Mouse (Mus musculus) layer of hippocampus, adult 9-10 months (tissue): ENCODE data around the gene Gm26602.
"Not testable (repeated sequence)": the region's sequence is repeated elsewhere in the genome, so short reads cannot be mapped to it uniquely, and the experiment has no call there.

Experiments used
- DNase-seq: peaks from one replicate; pipeline ENCODE4 v3.0.0; 2022; ENCODE audit warnings: low spot score

Gm26602 gene

DNA sequence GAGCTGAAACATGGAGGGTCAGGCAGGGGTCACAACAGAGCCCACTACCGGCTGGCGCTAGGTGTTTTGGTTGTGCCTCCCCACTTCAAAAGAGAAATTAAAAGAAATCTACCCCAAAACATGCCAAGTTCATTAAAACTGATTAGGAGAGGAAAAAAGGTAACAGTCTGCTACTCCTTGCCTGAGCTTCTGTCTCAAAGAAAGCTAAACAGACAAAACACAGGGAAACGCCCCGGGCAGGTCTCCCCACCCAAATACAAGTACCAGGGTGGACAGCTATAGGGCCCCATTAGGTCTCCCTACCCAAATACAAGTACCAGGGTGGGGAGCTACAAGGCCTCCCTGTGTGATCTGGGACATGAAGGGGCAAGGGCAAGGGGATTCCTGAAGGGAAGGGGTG lies at the start of gene Gm26602:
Gm26602 (plus strand) TSS at position 301 of the 400 bp plus-strand sequence.
- DNase-seq = no peak

DNA sequence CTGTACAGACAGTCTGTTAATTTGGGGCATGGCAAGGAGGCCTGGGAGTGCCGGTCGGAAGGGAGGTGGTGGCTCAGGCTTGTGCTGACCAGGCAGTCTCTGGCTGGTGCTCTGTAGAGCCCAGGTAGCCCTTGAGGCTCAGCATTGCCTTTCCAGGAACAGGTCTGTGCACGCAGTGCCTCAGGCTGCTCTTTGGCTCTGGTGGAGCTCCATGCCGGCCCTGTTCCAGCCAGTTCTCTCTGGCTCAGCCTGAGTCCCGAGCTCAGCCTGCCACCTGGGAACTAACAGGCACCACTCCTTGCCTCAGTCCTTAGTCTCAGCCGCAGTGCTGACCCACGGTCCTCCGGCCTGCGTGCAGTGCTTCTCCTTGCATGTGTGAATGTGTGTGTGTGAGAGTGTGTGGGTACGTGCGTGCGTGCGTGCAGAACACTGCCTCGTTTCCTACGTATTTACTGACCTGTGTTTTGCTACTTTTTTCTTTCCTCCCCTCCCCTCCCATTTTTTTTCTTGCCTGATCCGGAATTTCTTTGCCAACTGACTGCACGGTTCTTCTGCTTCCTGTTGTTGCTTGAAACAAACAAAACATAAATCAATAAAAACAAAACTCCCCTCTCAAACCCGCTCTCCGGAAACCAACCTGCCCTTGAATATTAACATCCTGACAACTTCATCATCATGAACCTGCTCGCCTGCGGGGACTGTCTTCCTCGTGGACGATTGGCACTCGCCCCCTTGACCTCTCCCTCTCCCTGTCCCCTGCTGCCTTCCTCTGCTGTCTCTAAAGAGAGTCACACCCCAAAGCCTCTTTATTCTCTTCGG lies 49.2 kb upstream of the Gm26602 start:
- no peak for DNase-seq

- DNase-seq = no peak
Measured at GRCm38 (mm10) chr10:79862049-79862788, 48.4 kb upstream of the Gm26602 start.

GRCm38 (mm10) chr10:79862925-79863324 lies 47.7 kb upstream of the Gm26602 start:
- DNase-seq = no peak

DNA sequence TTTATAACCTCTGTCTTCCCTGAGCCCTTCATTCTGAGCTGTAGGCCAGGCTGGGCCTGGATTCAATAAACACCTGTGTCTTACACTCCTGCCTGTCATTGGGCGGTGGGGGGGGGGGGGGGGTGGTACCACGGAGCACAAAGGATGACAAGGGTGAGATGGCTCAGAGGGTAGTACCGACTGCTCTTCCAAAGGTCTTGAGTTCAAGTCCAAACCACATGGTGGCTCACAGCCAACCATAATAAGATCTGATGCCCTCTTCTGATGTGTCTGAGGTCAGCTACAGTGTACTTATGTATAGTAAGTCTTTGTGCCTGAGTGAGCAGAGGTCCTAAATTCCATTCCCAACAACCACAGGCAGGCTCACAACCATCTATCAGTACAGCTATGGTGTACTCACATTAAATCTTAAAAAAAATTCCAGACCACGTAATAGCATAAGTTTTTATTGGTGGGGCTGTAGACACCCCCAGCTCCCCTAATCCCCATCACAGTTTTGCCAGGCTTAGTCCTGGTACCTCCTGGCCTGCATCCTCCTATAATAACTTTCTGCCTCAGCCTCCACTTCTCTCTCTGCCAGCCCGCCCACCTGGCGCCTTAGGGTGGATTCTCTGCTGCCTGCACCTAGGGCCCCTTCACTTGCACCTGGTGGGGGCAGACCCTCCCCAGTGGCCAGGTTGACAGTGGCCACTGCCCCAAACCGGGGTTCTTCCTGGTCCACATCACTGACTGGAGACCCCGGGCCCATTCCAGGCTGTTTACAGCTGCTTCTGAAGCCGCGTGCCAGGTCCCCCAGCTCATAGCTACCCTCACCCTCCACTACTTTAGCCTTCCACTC lies 46.1 kb upstream of the Gm26602 start:
- no peak for DNase-seq

- DNase-seq = no peak
Measured at GRCm38 (mm10) chr10:79865189-79865601, 45.5 kb upstream of the Gm26602 start.

DNA sequence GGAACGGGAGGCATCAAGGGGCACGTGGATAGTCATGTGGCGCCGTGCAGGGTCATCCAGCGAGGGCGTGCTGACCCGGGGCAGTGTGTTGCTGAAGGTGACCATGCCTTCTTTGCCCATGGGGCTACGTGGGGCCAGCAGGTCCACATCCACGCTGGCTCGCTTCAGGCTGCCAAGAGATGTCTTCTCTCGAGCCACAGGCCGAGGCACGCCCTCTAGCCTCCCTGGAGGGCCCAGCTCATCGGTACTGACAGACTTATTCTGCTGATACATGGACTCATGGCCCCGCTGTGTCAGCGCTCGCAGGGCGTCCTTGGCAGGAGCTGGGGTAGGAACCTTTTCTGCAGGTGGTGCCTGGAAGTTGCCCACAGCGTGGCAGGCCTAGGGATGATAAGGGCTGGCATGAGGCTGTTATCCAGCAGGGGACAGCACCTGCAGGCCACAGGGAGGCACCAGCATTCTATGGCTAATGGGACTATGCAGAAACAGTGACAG lies 44.8 kb upstream of the Gm26602 start:
- DNase-seq = no peak

- DNase-seq = no peak
Measured at GRCm38 (mm10) chr10:79866601-79867000, 44.1 kb upstream of the Gm26602 start.

DNA sequence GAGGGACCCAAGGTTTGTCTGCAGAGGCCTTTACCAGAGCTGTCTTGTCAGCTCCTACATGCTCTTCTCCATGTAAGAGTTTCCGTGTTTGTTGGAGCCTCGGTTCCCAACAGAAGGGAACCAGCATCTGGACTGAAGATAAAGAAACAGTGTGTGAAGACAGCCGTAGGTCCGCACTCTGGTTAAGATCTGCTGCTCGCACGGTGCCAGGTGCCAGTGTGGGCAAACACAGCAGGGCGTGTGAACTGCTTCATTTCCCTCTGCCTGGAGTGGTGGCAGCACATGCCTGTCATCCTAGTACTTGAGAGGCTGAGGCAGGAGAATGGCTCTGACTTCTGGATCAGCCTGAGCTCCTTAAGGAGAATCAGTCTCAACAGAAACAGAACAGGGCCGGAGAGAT lies 38.8 kb upstream of the Gm26602 start:
- no peak for DNase-seq

GRCm38 (mm10) chr10:79872862-79873261 lies 37.8 kb upstream of the Gm26602 start:
- DNase-seq = no peak

- no peak for DNase-seq
Measured at GRCm38 (mm10) chr10:79873313-79873712, 37.3 kb upstream of the Gm26602 start.

DNA sequence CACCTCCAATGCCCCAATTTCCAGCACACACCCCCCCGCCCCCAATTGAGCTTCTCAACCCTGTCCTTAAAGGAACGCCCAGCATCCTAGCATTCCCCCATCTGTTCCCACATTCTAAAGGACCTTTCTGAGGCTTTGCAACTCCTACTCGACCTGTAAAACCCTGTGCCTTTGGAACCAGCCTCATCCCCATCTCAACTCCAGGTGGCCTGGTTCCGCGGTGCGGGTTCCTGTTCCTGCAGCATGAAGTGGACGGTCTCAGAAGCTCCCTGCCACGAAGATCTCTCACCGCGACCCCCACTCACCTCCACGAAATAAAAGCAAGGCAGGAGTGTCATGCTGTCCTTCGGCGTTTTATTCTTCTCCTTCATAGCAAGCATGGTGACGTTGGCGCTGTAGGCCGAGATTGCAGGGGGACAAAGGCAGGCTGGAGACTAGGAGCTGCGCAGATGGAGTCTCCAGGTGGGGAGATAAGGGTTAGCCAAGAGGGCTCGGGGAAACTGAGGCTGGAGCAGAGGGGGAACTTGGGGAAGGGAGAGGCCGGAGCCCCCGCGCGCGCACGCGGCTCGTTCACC lies 36.9 kb upstream of the Gm26602 start:
- no peak for DNase-seq

- DNase-seq = no peak
Measured at GRCm38 (mm10) chr10:79874290-79874862, 36.3 kb upstream of the Gm26602 start, which contains the start of the genes Prtn3 and Plppr3. Gene Prtn3 (plus strand): TSS chr10:79874476. Gene Plppr3 (minus strand): TSS chr10:79874634.

DNA sequence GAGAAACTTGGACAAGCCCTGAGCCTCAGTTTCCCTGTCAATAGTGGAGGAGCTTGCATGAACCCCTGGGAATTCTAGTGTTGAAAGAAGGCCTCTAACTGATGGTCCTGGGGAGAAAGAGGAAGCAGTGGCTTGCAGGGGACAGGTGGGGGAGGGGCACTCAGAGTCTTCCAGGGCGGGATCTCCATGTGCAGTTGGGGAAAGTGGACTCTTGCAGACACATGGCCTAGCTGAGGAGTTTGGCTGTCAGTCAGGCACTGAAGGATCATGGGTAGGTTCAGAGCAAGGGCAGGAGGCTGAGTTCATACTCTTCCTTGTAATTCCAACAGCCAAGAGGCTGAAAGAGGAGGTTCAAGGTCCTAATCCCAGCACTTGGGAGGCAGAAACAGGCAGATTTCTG lies 33.5 kb upstream of the Gm26602 start:
- DNase-seq = no peak

GRCm38 (mm10) chr10:79877757-79878156 lies 32.9 kb upstream of the Gm26602 start:
- no peak for DNase-seq

GRCm38 (mm10) chr10:79879527-79879926 lies 31.1 kb upstream of the Gm26602 start:
- DNase-seq = no peak

- DNase-seq = no peak
Measured at GRCm38 (mm10) chr10:79880721-79881120, 29.9 kb upstream of the Gm26602 start.

- no peak for DNase-seq
Measured at GRCm38 (mm10) chr10:79881981-79882380, 28.7 kb upstream of the Gm26602 start.

DNA sequence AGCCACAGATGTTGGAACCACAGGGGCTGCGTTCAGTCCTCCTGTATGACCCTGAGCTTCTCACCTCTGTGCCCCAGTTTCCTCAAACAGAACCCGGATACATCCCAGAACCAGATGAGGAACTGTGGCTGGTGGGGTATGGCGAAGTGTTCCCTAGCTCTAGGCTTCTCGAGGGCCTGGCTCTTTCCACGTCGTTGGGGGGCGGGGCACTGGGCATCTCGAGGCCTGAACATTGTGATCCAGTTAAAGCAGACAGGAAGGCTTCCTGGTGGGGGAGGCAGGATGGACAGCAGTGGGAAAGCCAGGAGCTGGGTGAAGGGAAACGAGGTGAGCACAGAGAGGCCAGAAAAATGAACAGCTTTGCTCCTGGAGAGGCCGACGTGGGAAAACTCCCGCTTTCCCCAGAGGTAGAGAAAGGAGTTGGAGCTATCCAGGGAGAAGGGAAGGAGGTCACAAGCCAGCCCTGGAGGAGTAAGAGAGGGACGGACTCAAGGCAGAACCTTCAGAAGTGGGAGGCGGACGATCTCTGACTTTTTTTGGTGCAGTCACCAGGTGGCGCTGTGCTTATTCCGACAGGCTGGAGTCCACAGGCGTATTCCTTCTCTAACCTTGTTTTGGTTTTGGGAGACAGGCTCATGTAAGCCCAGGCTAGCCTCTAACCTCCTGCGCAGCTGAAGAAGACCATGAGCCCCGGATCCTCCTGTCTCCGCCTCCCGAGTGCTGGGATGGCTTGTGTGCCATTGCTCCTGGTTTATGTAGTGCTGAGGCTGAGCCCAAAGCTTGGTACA lies 27.2 kb upstream of the Gm26602 start:
- peak; percentile 59 for DNase-seq

GRCm38 (mm10) chr10:79884446-79884845 lies 26.2 kb upstream of the Gm26602 start:
- DNase-seq = no peak

- DNase-seq = not testable (repeated sequence)
Measured at GRCm38 (mm10) chr10:79884938-79885337, 25.7 kb upstream of the Gm26602 start.
